19 mouse cellular contexts compared by ENCODE assay signal in genomic region chr10:40478626-40479025, GRCm38 (mm10).
DNase-seq lines count a peak whose midpoint lies in the region; ATAC-seq lines count a peak whose summit lies in the region.
"Had no signal": no experiment of that assay in that cellular context is flagged by ENCODE, and none has a peak within 500 bp of the region (broad histone marks: within the 10 kb centered on the region; RNA-seq: fewer than 3 reads in every experiment).

No protein-coding gene starts in this region.

- H3K9ac ChIP-seq in heart, embryonic 11.5 days (ENCODE audit: low read depth, low read length): no peak overlapping the region
- H3K9ac ChIP-seq: forebrain, embryonic 13.5 days; hindbrain, embryonic 13.5 days had no signal

- ATAC-seq in heart, embryonic 11.5 days (replicated peaks; ENCODE audit: insufficient number of reproducible peaks, low FRiP score, low TSS enrichment): no peak
- no peak for ATAC-seq in megakaryocyte, adult 5-6 weeks (ENCODE audit: poor library complexity, severe bottlenecking)
- ATAC-seq: forebrain, embryonic 13.5 days; forebrain, embryonic 16.5 days; hindbrain, embryonic 16.5 days had no signal

- no peaks in the 10 kb centered on the region for H3K27me3 ChIP-seq in heart, embryonic 10.5 days (ENCODE audit: insufficient read depth, poor library complexity, severe bottlenecking)
- no peaks in the 10 kb centered on the region for H3K27me3 ChIP-seq in heart, embryonic 11.5 days (ENCODE audit: control insufficient read depth, insufficient read depth, low read length)
- no peaks in the 10 kb centered on the region for H3K27me3 ChIP-seq in megakaryocyte, embryonic 14.5 days (replicated peaks)
- H3K27me3 ChIP-seq: forebrain, embryonic 13.5 days; hindbrain, embryonic 13.5 days had no signal

- no peaks in the 10 kb centered on the region for H3K4me1 ChIP-seq in heart, embryonic 10.5 days
- H3K4me1 ChIP-seq in heart, embryonic 11.5 days (ENCODE audit: control insufficient read depth, insufficient read depth, low read length): peaks cover 4% of the 10 kb centered on the region
- peaks cover 61% of the 10 kb centered on the region for H3K4me1 ChIP-seq in megakaryocyte, embryonic 14.5 days
- H3K4me1 ChIP-seq: forebrain, embryonic 10.5 days; forebrain, embryonic 13.5 days; hindbrain, embryonic 13.5 days had no signal

- no peak overlapping the region for H3K4me3 ChIP-seq in heart, embryonic 10.5 days
- no peak overlapping the region for H3K4me3 ChIP-seq in heart, embryonic 11.5 days (ENCODE audit: low read depth, low read length)
- H3K4me3 ChIP-seq in megakaryocyte, embryonic 14.5 days (replicated peaks): peak overlapping the region; percentile 53
- H3K4me3 ChIP-seq: forebrain, embryonic 10.5 days; forebrain, embryonic 13.5 days; hindbrain, embryonic 13.5 days had no signal

- H3K36me3 ChIP-seq in heart, embryonic 10.5 days: peaks cover 16% of the 10 kb centered on the region
- H3K36me3 ChIP-seq in heart, embryonic 11.5 days (ENCODE audit: control insufficient read depth, insufficient read depth, low read length): no peaks in the 10 kb centered on the region
- H3K36me3 ChIP-seq in megakaryocyte, embryonic 14.5 days (replicated peaks; ENCODE audit: low read length): peaks cover 91% of the 10 kb centered on the region

- peak; percentile 67 for DNase-seq in heart, embryonic 10.5 days (ENCODE audit: low spot score)
- DNase-seq in CD4-positive helper T cell, adult 2 months (ENCODE audit: low read depth, low spot score): peak; percentile 11
- peak; percentile 29 for DNase-seq in induced T-regulatory cell, adult 2 months (ENCODE audit: low read depth)
- no peak for DNase-seq in adrenal gland, adult (ENCODE audit: inconsistent age in 2 of 2, low spot score in 1 of 2)
- DNase-seq: adrenal gland, adult 8-10 months; adrenal gland, postnatal 25 days; cerebellum, adult 18-20 months; cerebellum, adult 9-10 months; cerebellum, postnatal 14 days; gastrocnemius, postnatal 10 days; gastrocnemius, postnatal 36 days had no signal

- no peak overlapping the region for H3K27ac ChIP-seq in heart, embryonic 10.5 days
- H3K27ac ChIP-seq in heart, embryonic 11.5 days (ENCODE audit: low read depth, low read length): no peak overlapping the region
- H3K27ac ChIP-seq: forebrain, embryonic 10.5 days; forebrain, embryonic 13.5 days; hindbrain, embryonic 13.5 days had no signal

- H3K9me3 ChIP-seq in heart, embryonic 10.5 days: no peaks in the 10 kb centered on the region
- H3K9me3 ChIP-seq in heart, embryonic 11.5 days (replicated peaks; ENCODE audit: control insufficient read depth, low read length): no peaks in the 10 kb centered on the region
- no peaks in the 10 kb centered on the region for H3K9me3 ChIP-seq in megakaryocyte, embryonic 14.5 days
- H3K9me3 ChIP-seq: forebrain, embryonic 10.5 days; forebrain, embryonic 13.5 days; hindbrain, embryonic 13.5 days had no signal

- no peak overlapping the region for H3K4me2 ChIP-seq in heart, embryonic 11.5 days
- H3K4me2 ChIP-seq: forebrain, embryonic 13.5 days; hindbrain, embryonic 13.5 days had no signal

- WGBS in heart, embryonic 10.5 days: 100% methylated on average over 3 of the region's 3 CpGs
- 92% methylated on average over 3 of the region's 3 CpGs for WGBS in heart, embryonic 11.5 days (ENCODE audit: insufficient replicate concordance)

Comparison
In these comparisons a context has a peak if more than half of its experiments do, and no peak if none do; other contexts are left out.
1. DNase-seq: peak in heart, embryonic 10.5 days (single experiment), CD4-positive helper T cell, adult 2 months (single experiment) and induced T-regulatory cell, adult 2 months (single experiment); none in adrenal gland, adult (0 of 2).